In the genomic region with DNA sequence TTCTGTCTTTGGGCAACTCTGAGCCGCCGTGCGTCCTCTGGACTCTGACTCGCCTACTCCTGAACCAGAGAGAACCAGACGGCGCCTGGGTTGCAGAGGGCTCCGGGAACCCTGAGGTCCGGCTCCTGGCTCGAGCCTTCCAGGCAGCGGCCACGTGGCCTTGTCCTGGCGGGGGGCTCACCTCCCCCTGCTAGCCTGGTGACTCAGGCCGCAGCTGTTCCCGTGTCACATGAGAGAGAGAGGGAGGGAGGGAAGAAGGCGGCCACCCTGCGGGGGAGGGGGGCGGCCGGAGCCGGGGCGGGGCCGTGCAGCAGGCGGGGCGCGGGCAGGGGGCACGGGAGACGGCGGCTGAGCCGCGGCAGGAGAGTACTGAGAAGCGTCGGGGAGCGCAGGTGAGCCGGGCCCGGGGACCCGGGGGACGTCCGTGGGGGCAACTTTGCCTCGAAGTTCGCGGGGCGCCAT, we compare ENCODE assay signal across 8 mouse cellular contexts. TPM values are rescaled to one million over a fixed set of nuclear protein-coding genes. Genes with fewer than 3 reads are reported as not detected.
DNase-seq lines count a peak whose midpoint lies in the region; ATAC-seq and TF ChIP-seq lines count a peak whose summit lies in the region.

No protein-coding gene starts in this region.

- no peaks in the 10 kb centered on the region for H3K9me3 ChIP-seq in embryonic facial prominence, embryonic 15.5 days (replicated peaks)
- H3K9me3 ChIP-seq in heart, embryonic 11.5 days (replicated peaks; ENCODE audit: control insufficient read depth, low read length) = no peaks in the 10 kb centered on the region
- no peaks in the 10 kb centered on the region for H3K9me3 ChIP-seq in kidney, embryonic 15.5 days (replicated peaks)
- no peaks in the 10 kb centered on the region for H3K9me3 ChIP-seq in liver, embryonic 11.5 days (ENCODE audit: control insufficient read depth, low read length)
- H3K9me3 ChIP-seq in midbrain, postnatal 0 days (ENCODE audit: low read length) = no peaks in the 10 kb centered on the region

- TF ChIP-seq CTCF in thymus, adult 2 months (IDR thresholded peaks at IDR 0.05; ENCODE audit: borderline replicate concordance, control insufficient read depth, extremely low read depth, insufficient read depth, low read length, poor library complexity) = no peak
- no peak for TF ChIP-seq CTCF in midbrain, postnatal 0 days (IDR thresholded peaks at IDR 0.05)

- no peaks in the 10 kb centered on the region for H3K36me3 ChIP-seq in thymus, adult 2 months (ENCODE audit: control insufficient read depth, insufficient read depth, low read length)
- peaks cover 16% of the 10 kb centered on the region for H3K36me3 ChIP-seq in embryonic facial prominence, embryonic 15.5 days
- H3K36me3 ChIP-seq in heart, embryonic 11.5 days (ENCODE audit: control insufficient read depth, insufficient read depth, low read length) = peaks cover 9% of the 10 kb centered on the region
- H3K36me3 ChIP-seq in kidney, embryonic 15.5 days = peaks cover 29% of the 10 kb centered on the region
- peaks cover 7% of the 10 kb centered on the region for H3K36me3 ChIP-seq in liver, embryonic 11.5 days (ENCODE audit: control insufficient read depth, insufficient read depth, low read length)
- H3K36me3 ChIP-seq in midbrain, postnatal 0 days (ENCODE audit: insufficient read depth, low read length) = no peaks in the 10 kb centered on the region

- TF ChIP-seq POLR2A in thymus, adult 2 months (IDR thresholded peaks at IDR 0.05; ENCODE audit: control insufficient read depth, extremely low read depth, insufficient read depth, low read length, poor library complexity) = no peak

- peak overlapping the region; percentile 37; the same call in 1 of the 2 replicates for H3K27ac ChIP-seq in thymus, adult 2 months (ENCODE audit: control insufficient read depth, insufficient read depth, low read length)
- peak overlapping the region; percentile 98 for H3K27ac ChIP-seq in embryonic facial prominence, embryonic 15.5 days (replicated peaks)
- H3K27ac ChIP-seq in heart, embryonic 11.5 days (ENCODE audit: low read depth, low read length) = peak overlapping the region; percentile 76
- peak overlapping the region; percentile 93 for H3K27ac ChIP-seq in kidney, embryonic 15.5 days
- peak overlapping the region; percentile 51; the same call in 1 of the 2 replicates for H3K27ac ChIP-seq in liver, embryonic 11.5 days (ENCODE audit: low read depth, low read length)
- peak overlapping the region; percentile 68 for H3K27ac ChIP-seq in midbrain, postnatal 0 days (ENCODE audit: low read depth, low read length)

- H3K4me3 ChIP-seq in thymus, adult 2 months (ENCODE audit: control insufficient read depth, insufficient read depth, low read length) = peak overlapping the region; percentile 36
- H3K4me3 ChIP-seq in embryonic facial prominence, embryonic 15.5 days (replicated peaks) = peak overlapping the region; percentile 92
- peak overlapping the region; percentile 90 for H3K4me3 ChIP-seq in heart, embryonic 11.5 days (ENCODE audit: low read depth, low read length)
- H3K4me3 ChIP-seq in kidney, embryonic 15.5 days (replicated peaks) = peak overlapping the region; percentile 91
- peak overlapping the region; percentile 71 for H3K4me3 ChIP-seq in liver, embryonic 11.5 days (ENCODE audit: low read depth, low read length)
- H3K4me3 ChIP-seq in midbrain, postnatal 0 days (ENCODE audit: low read depth, low read length) = peak overlapping the region; percentile 83

- no peak for DNase-seq in thymus, adult 2 months
- DNase-seq in thymus, postnatal 25 days = no peak
- DNase-seq in liver, embryonic 11.5 days (ENCODE audit: low spot score) = peak; percentile 83
- peak; percentile 84 for DNase-seq in midbrain, postnatal 0 days (ENCODE audit: low spot score)
- DNase-seq in testis, postnatal 10 days (ENCODE audit: low spot score) = peak; percentile 91

- H3K4me2 ChIP-seq in embryonic facial prominence, embryonic 15.5 days (replicated peaks) = peak overlapping the region; percentile 84
- peak overlapping the region; percentile 67 for H3K4me2 ChIP-seq in heart, embryonic 11.5 days
- H3K4me2 ChIP-seq in kidney, embryonic 15.5 days = peak overlapping the region; percentile 71
- peak overlapping the region; percentile 86 for H3K4me2 ChIP-seq in liver, embryonic 11.5 days
- H3K4me2 ChIP-seq in midbrain, postnatal 0 days (ENCODE audit: low read depth, low read length, poor library complexity, severe bottlenecking) = peak overlapping the region; percentile 73

- WGBS in thymus, adult 2 months = 4% methylated on average over 39 of the region's 41 CpGs
- 3% methylated on average over 34 of the region's 41 CpGs for WGBS in embryonic facial prominence, embryonic 15.5 days
- under 1% methylated on average over 35 of the region's 41 CpGs for WGBS in heart, embryonic 11.5 days (ENCODE audit: insufficient replicate concordance)
- WGBS in kidney, embryonic 15.5 days = under 1% methylated on average over 41 of the region's 41 CpGs
- WGBS in liver, embryonic 11.5 days = 2% methylated on average over 35 of the region's 41 CpGs
- 1% methylated on average over 25 of the region's 41 CpGs for WGBS in midbrain, postnatal 0 days

- H3K27me3 ChIP-seq in thymus, adult 2 months (ENCODE audit: control insufficient read depth, insufficient read depth, low read length) = peaks cover 26% of the 10 kb centered on the region
- no peaks in the 10 kb centered on the region for H3K27me3 ChIP-seq in embryonic facial prominence, embryonic 15.5 days
- no peaks in the 10 kb centered on the region for H3K27me3 ChIP-seq in heart, embryonic 11.5 days (ENCODE audit: control insufficient read depth, insufficient read depth, low read length)
- H3K27me3 ChIP-seq in kidney, embryonic 15.5 days = no peaks in the 10 kb centered on the region
- peaks cover 3% of the 10 kb centered on the region; the same call in 1 of the 2 replicates for H3K27me3 ChIP-seq in liver, embryonic 11.5 days (replicated peaks; ENCODE audit: control insufficient read depth, insufficient read depth, low read length)
- H3K27me3 ChIP-seq in midbrain, postnatal 0 days (ENCODE audit: insufficient read depth, low read length) = no peaks in the 10 kb centered on the region

- peaks cover 4% of the 10 kb centered on the region for H3K4me1 ChIP-seq in thymus, adult 2 months (replicated peaks; ENCODE audit: control insufficient read depth, insufficient read depth, low read length)
- peaks cover 43% of the 10 kb centered on the region for H3K4me1 ChIP-seq in embryonic facial prominence, embryonic 15.5 days
- H3K4me1 ChIP-seq in heart, embryonic 11.5 days (ENCODE audit: control insufficient read depth, insufficient read depth, low read length) = peaks cover 9% of the 10 kb centered on the region
- peaks cover 36% of the 10 kb centered on the region for H3K4me1 ChIP-seq in kidney, embryonic 15.5 days
- H3K4me1 ChIP-seq in liver, embryonic 11.5 days (replicated peaks; ENCODE audit: control insufficient read depth, insufficient read depth, low read length) = peaks cover 5% of the 10 kb centered on the region
- H3K4me1 ChIP-seq in midbrain, postnatal 0 days (ENCODE audit: insufficient read depth, low read length) = peaks cover 5% of the 10 kb centered on the region; the same call in 1 of the 2 replicates

- peak overlapping the region; percentile 95 for H3K9ac ChIP-seq in embryonic facial prominence, embryonic 15.5 days
- H3K9ac ChIP-seq in heart, embryonic 11.5 days (ENCODE audit: low read depth, low read length) = peak overlapping the region; percentile 97
- H3K9ac ChIP-seq in kidney, embryonic 15.5 days = peak overlapping the region; percentile 93
- H3K9ac ChIP-seq in liver, embryonic 11.5 days (ENCODE audit: low read depth, low read length) = peak overlapping the region; percentile 65
- H3K9ac ChIP-seq in midbrain, postnatal 0 days (replicated peaks; ENCODE audit: low read length, poor library complexity, severe bottlenecking) = peak overlapping the region; percentile 77

- ATAC-seq in embryonic facial prominence, embryonic 15.5 days (ENCODE audit: insufficient number of reproducible peaks, low FRiP score, low TSS enrichment, low read depth) = peak; percentile 89
- ATAC-seq in heart, embryonic 11.5 days (replicated peaks; ENCODE audit: insufficient number of reproducible peaks, low FRiP score, low TSS enrichment) = peak; percentile 76
- peak; percentile 86 for ATAC-seq in kidney, embryonic 15.5 days (replicated peaks; ENCODE audit: low FRiP score)
- peak; percentile 68 for ATAC-seq in liver, embryonic 11.5 days (replicated peaks; ENCODE audit: low FRiP score)
- peak; percentile 76 for ATAC-seq in midbrain, postnatal 0 days (ENCODE audit: low FRiP score)

RNA-seq across cellular contexts. Expression of a gene that starts 8.8 kb away (rescaled TPM):
- 43.9 and 62.1 TPM in 2 replicates for polyA plus RNA-seq in thymus, adult 2 months (2012; rRNA removed)
- polyA plus RNA-seq in embryonic facial prominence, embryonic 15.5 days (2015; fragmentation: Nextera tagmentation; extraction: Ambion mirVana) = 1,010 and 1,093 TPM in 2 replicates
- 296 and 306 TPM in 2 replicates for polyA plus RNA-seq in heart, embryonic 11.5 days (2014; fragmentation: Nextera tagmentation; extraction: Ambion mirVana)
- polyA plus RNA-seq in kidney, embryonic 15.5 days (2015; fragmentation: Nextera tagmentation; extraction: Ambion mirVana) = 671 and 731 TPM in 2 replicates
- polyA plus RNA-seq in liver, embryonic 11.5 days (2014; fragmentation: Nextera tagmentation; extraction: Ambion mirVana) = 193 and 198 TPM in 2 replicates
- total RNA-seq in midbrain, postnatal 0 days (2014; rRNA removed) = 16.6 and 28.6 TPM in 2 replicates
- 231 and 238 TPM in 2 replicates for polyA plus RNA-seq in midbrain, postnatal 0 days (2015; fragmentation: Nextera tagmentation; extraction: Ambion mirVana)

RNA-seq across cellular contexts. Expression of a gene that starts 13.1 kb away (rescaled TPM):
- polyA plus RNA-seq in thymus, adult 2 months (2012; rRNA removed) = 14.0 and 21.8 TPM in 2 replicates
- 19.6 and 21.3 TPM in 2 replicates for polyA plus RNA-seq in embryonic facial prominence, embryonic 15.5 days (2015; fragmentation: Nextera tagmentation; extraction: Ambion mirVana)
- 6.1 and 8.1 TPM in 2 replicates for polyA plus RNA-seq in heart, embryonic 11.5 days (2014; fragmentation: Nextera tagmentation; extraction: Ambion mirVana)
- polyA plus RNA-seq in kidney, embryonic 15.5 days (2015; fragmentation: Nextera tagmentation; extraction: Ambion mirVana) = 15.3 and 18.8 TPM in 2 replicates
- 11.1 and 13.1 TPM in 2 replicates for polyA plus RNA-seq in liver, embryonic 11.5 days (2014; fragmentation: Nextera tagmentation; extraction: Ambion mirVana)
- 8.8 and 10.5 TPM in 2 replicates for total RNA-seq in midbrain, postnatal 0 days (2014; rRNA removed)
- 8.8 and 10.8 TPM in 2 replicates for polyA plus RNA-seq in midbrain, postnatal 0 days (2015; fragmentation: Nextera tagmentation; extraction: Ambion mirVana)

RNA-seq across cellular contexts. Expression of a gene that starts 14.2 kb away (rescaled TPM):
- 137 and 173 TPM in 2 replicates for polyA plus RNA-seq in thymus, adult 2 months (2012; rRNA removed)
- polyA plus RNA-seq in embryonic facial prominence, embryonic 15.5 days (2015; fragmentation: Nextera tagmentation; extraction: Ambion mirVana) = 224 and 226 TPM in 2 replicates
- 195 and 206 TPM in 2 replicates for polyA plus RNA-seq in heart, embryonic 11.5 days (2014; fragmentation: Nextera tagmentation; extraction: Ambion mirVana)
- polyA plus RNA-seq in kidney, embryonic 15.5 days (2015; fragmentation: Nextera tagmentation; extraction: Ambion mirVana) = 220 and 231 TPM in 2 replicates
- polyA plus RNA-seq in liver, embryonic 11.5 days (2014; fragmentation: Nextera tagmentation; extraction: Ambion mirVana) = 128 and 140 TPM in 2 replicates
- 87.8 and 100 TPM in 2 replicates for total RNA-seq in midbrain, postnatal 0 days (2014; rRNA removed)
- 240 and 265 TPM in 2 replicates for polyA plus RNA-seq in midbrain, postnatal 0 days (2015; fragmentation: Nextera tagmentation; extraction: Ambion mirVana)

RNA-seq across cellular contexts. Expression of a gene that starts 18.1 kb away (rescaled TPM):
- 5.6 and 5.8 TPM in 2 replicates for polyA plus RNA-seq in thymus, adult 2 months (2012; rRNA removed)
- polyA plus RNA-seq in embryonic facial prominence, embryonic 15.5 days (2015; fragmentation: Nextera tagmentation; extraction: Ambion mirVana) = 6.1 TPM in 2 replicates
- polyA plus RNA-seq in heart, embryonic 11.5 days (2014; fragmentation: Nextera tagmentation; extraction: Ambion mirVana) = 4.1 and 4.5 TPM in 2 replicates
- polyA plus RNA-seq in kidney, embryonic 15.5 days (2015; fragmentation: Nextera tagmentation; extraction: Ambion mirVana) = 7.2 and 8.7 TPM in 2 replicates
- polyA plus RNA-seq in liver, embryonic 11.5 days (2014; fragmentation: Nextera tagmentation; extraction: Ambion mirVana) = 3.3 and 3.5 TPM in 2 replicates
- total RNA-seq in midbrain, postnatal 0 days (2014; rRNA removed) = 16.9 and 22.4 TPM in 2 replicates
- 6.5 and 7.5 TPM in 2 replicates for polyA plus RNA-seq in midbrain, postnatal 0 days (2015; fragmentation: Nextera tagmentation; extraction: Ambion mirVana)

RNA-seq across cellular contexts. Expression of a gene that starts 24.0 kb away (rescaled TPM):
- 5.9 and 14.5 TPM in 2 replicates for polyA plus RNA-seq in thymus, adult 2 months (2012; rRNA removed)
- 14.3 and 16.5 TPM in 2 replicates for polyA plus RNA-seq in embryonic facial prominence, embryonic 15.5 days (2015; fragmentation: Nextera tagmentation; extraction: Ambion mirVana)
- 0.43 and 0.79 TPM in 2 replicates for polyA plus RNA-seq in heart, embryonic 11.5 days (2014; fragmentation: Nextera tagmentation; extraction: Ambion mirVana)
- 3.6 and 4.2 TPM in 2 replicates for polyA plus RNA-seq in kidney, embryonic 15.5 days (2015; fragmentation: Nextera tagmentation; extraction: Ambion mirVana)
- 0.14 and 0.21 TPM in 2 replicates for polyA plus RNA-seq in liver, embryonic 11.5 days (2014; fragmentation: Nextera tagmentation; extraction: Ambion mirVana)
- 18.9 and 23.3 TPM in 2 replicates for total RNA-seq in midbrain, postnatal 0 days (2014; rRNA removed)
- 13.6 and 14.0 TPM in 2 replicates for polyA plus RNA-seq in midbrain, postnatal 0 days (2015; fragmentation: Nextera tagmentation; extraction: Ambion mirVana)

Comparison
In these comparisons a context has a peak if more than half of its experiments do, and no peak if none do; other contexts are left out.
1. DNase-seq: peak in liver, embryonic 11.5 days (single experiment), midbrain, postnatal 0 days (single experiment) and testis, postnatal 10 days (single experiment); none in thymus, adult 2 months (single experiment) and thymus, postnatal 25 days (single experiment).
2. H3K27ac ChIP-seq: peak in every context shown above with its lines; median percentile 98 in embryonic facial prominence, embryonic 15.5 days; 93 in kidney, embryonic 15.5 days; 76 in heart, embryonic 11.5 days; 68 in midbrain, postnatal 0 days; 51 in liver, embryonic 11.5 days; 37 in thymus, adult 2 months.
3. H3K4me3 ChIP-seq: peak in every context shown above with its lines; median percentile 92 in embryonic facial prominence, embryonic 15.5 days; 91 in kidney, embryonic 15.5 days; 90 in heart, embryonic 11.5 days; 83 in midbrain, postnatal 0 days; 71 in liver, embryonic 11.5 days; 36 in thymus, adult 2 months.
4. Peak in every context shown above with its lines, with median percentiles within 50 percentile points of each other: ATAC-seq, H3K4me2 ChIP-seq and H3K9ac ChIP-seq.